Mouse (Mus musculus): ENCODE measurements at regions not wholly inside any gene's neighbourhood (a gene's known extent, or its start where the extent isn't known, plus 50 kb on each side); places are given as distances from the start of the nearest gene placed in this dataset.

DNA sequence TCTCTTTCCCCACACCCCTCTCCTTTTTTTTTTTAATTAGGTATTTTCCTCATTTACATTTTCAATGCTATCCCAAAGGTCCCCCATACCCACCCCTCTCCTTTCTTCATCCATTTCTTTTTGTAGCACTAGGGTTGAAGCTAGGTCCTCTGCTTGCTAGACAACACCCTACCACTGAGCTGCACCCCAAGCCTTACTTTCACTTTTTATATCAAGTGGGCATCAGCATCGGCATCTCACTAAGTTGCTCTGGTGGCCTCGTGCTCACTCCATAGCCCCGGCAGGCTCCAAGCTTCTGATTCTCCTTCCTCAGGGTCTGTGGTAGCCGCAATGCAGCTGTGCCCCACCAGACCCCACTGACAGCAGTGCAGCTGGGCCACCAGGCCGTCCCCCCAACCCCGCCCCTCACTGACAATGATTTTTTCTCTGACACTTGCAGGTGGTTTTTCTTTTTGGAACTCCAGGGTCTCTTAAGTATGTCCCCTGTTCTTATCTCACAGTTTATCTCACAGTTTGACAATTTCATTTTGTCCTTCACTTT, 77.5 kb downstream of the Nufip1 start:
- no peak overlapping the region for H3K27ac ChIP-seq (ENCODE audit: low read length)
- H3K9me3 ChIP-seq (replicated peaks; ENCODE audit: control insufficient read depth, low read length): no peaks in the 10 kb centered on the region
- ATAC-seq (ENCODE audit: low read depth): no peak
- H3K36me3 ChIP-seq (ENCODE audit: control insufficient read depth, insufficient read depth): no peaks in the 10 kb centered on the region
- no peak overlapping the region for H3K4me3 ChIP-seq (ENCODE audit: low read depth, low read length)
- 64% methylated on average over 6 of the region's 6 CpGs for WGBS (ENCODE audit: insufficient replicate concordance)
- H3K27me3 ChIP-seq (ENCODE audit: control insufficient read depth, insufficient read depth, low read depth, low read length): no peaks in the 10 kb centered on the region
- H3K4me2 ChIP-seq (ENCODE audit: low read depth, low read length): no peak overlapping the region
- no peaks in the 10 kb centered on the region for H3K4me1 ChIP-seq (ENCODE audit: control insufficient read depth, low read depth, low read length)
- no peak overlapping the region for H3K9ac ChIP-seq (ENCODE audit: low read depth, low read length)

DNA sequence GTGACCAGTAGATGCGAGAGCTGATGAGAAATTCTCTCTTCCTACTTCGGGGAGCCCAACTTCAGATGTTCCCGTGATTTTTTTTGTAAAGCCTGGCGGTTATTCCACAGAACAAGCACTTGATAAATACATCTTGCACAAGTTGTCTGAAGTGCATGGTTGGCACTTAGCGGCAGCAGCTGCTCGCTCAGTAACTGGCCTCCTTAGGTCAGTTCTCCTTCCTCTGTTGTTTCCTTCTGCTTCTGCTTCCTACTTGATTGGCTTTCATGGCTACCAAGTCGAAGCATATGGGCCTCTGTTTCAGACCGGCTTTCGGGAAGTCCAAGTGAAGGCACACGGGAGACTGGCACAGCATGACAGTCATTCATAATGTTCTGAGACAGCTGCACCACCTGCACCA, 84.6 kb downstream of the Nufip1 start:
- no peaks in the 10 kb centered on the region for H3K27me3 ChIP-seq (ENCODE audit: control insufficient read depth, insufficient read depth, low read depth, low read length)
- no peaks in the 10 kb centered on the region for H3K9me3 ChIP-seq (replicated peaks; ENCODE audit: control insufficient read depth, low read length)
- H3K4me1 ChIP-seq (ENCODE audit: control insufficient read depth, low read depth, low read length): no peaks in the 10 kb centered on the region
- no peak overlapping the region for H3K27ac ChIP-seq (ENCODE audit: low read length)
- no peak overlapping the region for H3K9ac ChIP-seq (ENCODE audit: low read depth, low read length)
- no peak for ATAC-seq (ENCODE audit: low read depth)
- no peak overlapping the region for H3K4me3 ChIP-seq (ENCODE audit: low read depth, low read length)
- no peaks in the 10 kb centered on the region for H3K36me3 ChIP-seq (ENCODE audit: control insufficient read depth, insufficient read depth)
- 40% methylated on average over 10 of the region's 10 CpGs for WGBS (ENCODE audit: insufficient replicate concordance)
- no peak overlapping the region for H3K4me2 ChIP-seq (ENCODE audit: low read depth, low read length)

DNA sequence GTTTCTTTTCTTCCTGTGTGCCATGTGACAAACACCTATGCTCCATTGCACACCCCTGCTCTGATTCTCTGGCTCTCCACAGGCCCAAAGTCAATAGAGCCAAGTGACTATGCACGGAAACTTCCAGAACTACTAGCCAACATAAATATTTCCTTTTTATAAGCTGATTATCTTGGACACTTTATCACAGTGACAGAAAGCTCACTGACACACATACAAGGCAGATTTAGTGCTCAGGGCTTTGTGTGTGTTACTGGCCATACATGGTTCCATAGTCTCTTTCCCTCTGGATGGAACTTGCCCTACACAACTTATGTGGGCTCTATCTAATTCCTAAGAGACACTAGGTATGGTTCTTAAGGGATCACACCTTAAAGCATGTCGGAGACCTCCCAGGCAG, 86.7 kb downstream of the Nufip1 start:
- Histone ChIP-seq H3K4me2 (ENCODE audit: low read depth, low read length) (no peak overlapping the region), H3K36me3 (ENCODE audit: control insufficient read depth, insufficient read depth) (no peaks in the 10 kb centered on the region), H3K9ac (ENCODE audit: low read depth, low read length) (no peak overlapping the region), H3K4me3 (ENCODE audit: low read depth, low read length) (no peak overlapping the region), H3K9me3 (replicated peaks; ENCODE audit: control insufficient read depth, low read length) (no peaks in the 10 kb centered on the region), H3K27ac (ENCODE audit: low read length) (no peak overlapping the region), H3K27me3 (ENCODE audit: control insufficient read depth, insufficient read depth, low read depth, low read length) (no peaks in the 10 kb centered on the region), H3K4me1 (ENCODE audit: control insufficient read depth, low read depth, low read length) (no peaks in the 10 kb centered on the region)
- 60% methylated on average over 2 of the region's 2 CpGs for WGBS (ENCODE audit: insufficient replicate concordance)
- no peak for ATAC-seq (ENCODE audit: low read depth)

DNA sequence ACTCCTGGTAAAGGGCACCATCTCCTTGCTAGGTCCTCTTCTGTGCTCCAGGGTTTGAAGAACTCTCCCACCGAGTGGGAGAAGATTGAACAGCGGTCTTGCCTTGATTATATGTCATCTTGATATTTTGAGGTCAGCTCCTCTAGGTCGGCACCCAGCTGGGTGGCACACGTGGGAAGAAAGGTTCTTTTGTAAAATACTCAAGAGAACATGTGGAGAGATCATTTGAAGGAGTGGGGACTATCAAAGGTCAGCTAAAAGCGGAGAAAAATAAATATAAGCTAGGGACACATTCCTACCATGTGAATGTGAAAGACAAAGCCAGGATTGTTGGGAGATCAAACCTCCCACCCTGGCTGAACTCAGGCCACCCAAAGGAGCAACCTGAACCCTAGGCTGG, 87.7 kb downstream of the Nufip1 start:
- no peaks in the 10 kb centered on the region for H3K4me1 ChIP-seq (ENCODE audit: control insufficient read depth, low read depth, low read length)
- H3K4me2 ChIP-seq (ENCODE audit: low read depth, low read length): no peak overlapping the region
- no peak overlapping the region for H3K4me3 ChIP-seq (ENCODE audit: low read depth, low read length)
- no peak overlapping the region for H3K9ac ChIP-seq (ENCODE audit: low read depth, low read length)
- 60% methylated on average over 5 of the region's 5 CpGs for WGBS (ENCODE audit: insufficient replicate concordance)
- H3K27me3 ChIP-seq (ENCODE audit: control insufficient read depth, insufficient read depth, low read depth, low read length): no peaks in the 10 kb centered on the region
- ATAC-seq (ENCODE audit: low read depth): no peak
- H3K36me3 ChIP-seq (ENCODE audit: control insufficient read depth, insufficient read depth): no peaks in the 10 kb centered on the region
- no peaks in the 10 kb centered on the region for H3K9me3 ChIP-seq (replicated peaks; ENCODE audit: control insufficient read depth, low read length)
- no peak overlapping the region for H3K27ac ChIP-seq (ENCODE audit: low read length)

DNA sequence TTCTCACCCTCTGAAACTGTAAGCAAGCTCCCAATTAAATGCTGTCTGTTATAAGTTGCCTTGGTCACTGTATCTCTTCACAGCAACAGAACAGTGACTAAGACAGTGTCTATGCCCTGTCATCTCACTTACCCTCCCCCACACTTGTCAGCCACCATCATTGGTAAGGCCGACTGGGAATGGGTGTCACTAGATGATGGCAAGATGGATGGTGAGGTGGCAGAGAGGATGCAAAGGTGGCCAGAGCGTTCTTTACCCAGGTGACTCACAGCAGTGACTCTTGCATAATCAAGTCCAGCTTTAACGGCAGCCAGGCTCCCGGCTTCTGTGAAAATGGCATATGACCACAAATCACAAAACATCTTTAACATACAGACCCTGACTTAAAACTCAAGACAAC, 91.9 kb downstream of the Nufip1 start:
- no peak for ATAC-seq (ENCODE audit: low read depth)
- Histone ChIP-seq H3K36me3 (ENCODE audit: control insufficient read depth, insufficient read depth) (no peaks in the 10 kb centered on the region), H3K27ac (ENCODE audit: low read length) (no peak overlapping the region), H3K27me3 (ENCODE audit: control insufficient read depth, insufficient read depth, low read depth, low read length) (no peaks in the 10 kb centered on the region), H3K9me3 (replicated peaks; ENCODE audit: control insufficient read depth, low read length) (no peaks in the 10 kb centered on the region), H3K4me3 (ENCODE audit: low read depth, low read length) (no peak overlapping the region), H3K9ac (ENCODE audit: low read depth, low read length) (no peak overlapping the region), H3K4me2 (ENCODE audit: low read depth, low read length) (no peak overlapping the region), H3K4me1 (ENCODE audit: control insufficient read depth, low read depth, low read length) (no peaks in the 10 kb centered on the region)
- WGBS (ENCODE audit: insufficient replicate concordance): 63% methylated on average over 4 of the region's 4 CpGs

DNA sequence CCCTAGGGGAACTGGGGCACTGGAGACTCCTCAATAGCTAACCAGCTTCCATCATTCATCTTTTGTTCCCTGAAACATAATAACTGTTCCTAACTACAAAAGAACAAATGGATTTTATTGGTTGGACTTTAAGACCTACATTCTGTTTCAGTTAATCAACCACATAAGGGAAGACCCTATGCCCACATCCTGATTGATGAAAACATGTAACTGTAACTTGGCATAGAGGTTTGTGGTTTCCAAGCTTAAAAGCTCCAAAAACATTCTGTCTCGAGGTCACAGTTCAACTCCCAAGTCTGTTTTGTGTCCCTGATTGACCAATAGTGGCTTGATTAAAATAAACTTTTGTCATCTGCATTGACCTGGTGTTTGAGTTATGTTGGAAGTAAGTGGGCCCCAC, 92.4 kb downstream of the Nufip1 start:
- WGBS (ENCODE audit: insufficient replicate concordance): 26% methylated on average over 1 of the region's 1 CpGs
- no peaks in the 10 kb centered on the region for H3K9me3 ChIP-seq (replicated peaks; ENCODE audit: control insufficient read depth, low read length)
- H3K4me2 ChIP-seq (ENCODE audit: low read depth, low read length): no peak overlapping the region
- no peaks in the 10 kb centered on the region for H3K36me3 ChIP-seq (ENCODE audit: control insufficient read depth, insufficient read depth)
- H3K27me3 ChIP-seq (ENCODE audit: control insufficient read depth, insufficient read depth, low read depth, low read length): no peaks in the 10 kb centered on the region
- no peak for ATAC-seq (ENCODE audit: low read depth)
- no peak overlapping the region for H3K27ac ChIP-seq (ENCODE audit: low read length)
- no peak overlapping the region for H3K4me3 ChIP-seq (ENCODE audit: low read depth, low read length)
- H3K9ac ChIP-seq (ENCODE audit: low read depth, low read length): no peak overlapping the region
- no peaks in the 10 kb centered on the region for H3K4me1 ChIP-seq (ENCODE audit: control insufficient read depth, low read depth, low read length)

DNA sequence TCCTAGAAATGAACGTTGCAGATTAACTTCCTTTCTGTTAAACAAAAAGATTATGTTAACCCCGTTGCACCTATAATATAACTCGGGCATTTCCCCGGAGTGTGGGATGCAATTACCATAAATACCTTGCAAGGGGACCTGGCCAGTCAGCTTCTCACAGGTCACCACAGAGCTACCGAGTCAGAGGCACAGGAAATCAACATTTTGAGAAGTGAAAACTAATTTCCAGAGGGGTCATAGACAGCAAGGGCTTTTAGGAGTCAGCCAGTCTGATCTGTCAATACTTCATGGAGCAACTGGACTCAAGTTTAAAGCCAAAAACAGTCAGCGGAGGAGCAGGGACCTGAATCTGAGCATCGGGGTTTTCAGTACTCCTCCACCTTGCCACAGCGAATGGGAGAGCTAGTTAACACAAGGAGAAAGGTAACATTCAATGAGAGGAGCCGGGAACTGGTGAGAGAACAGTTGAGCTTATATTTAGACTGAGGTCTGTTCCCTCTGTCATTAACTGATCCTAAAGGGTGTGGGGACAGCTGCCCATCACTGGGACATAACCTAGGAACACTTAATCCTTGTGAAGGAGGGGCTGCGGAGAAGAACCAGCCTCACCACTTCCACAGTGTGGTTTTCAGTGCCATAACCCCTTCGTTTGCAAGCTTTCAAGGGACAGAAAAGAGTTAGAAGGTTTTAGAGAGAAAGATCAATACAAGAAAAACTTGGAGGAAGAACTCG, 105.9 kb downstream of the Nufip1 start:
- Histone ChIP-seq H3K4me3 (ENCODE audit: low read depth, low read length) (no peak overlapping the region), H3K36me3 (ENCODE audit: control insufficient read depth, insufficient read depth) (no peaks in the 10 kb centered on the region), H3K4me2 (ENCODE audit: low read depth, low read length) (peak overlapping the region; percentile 21), H3K4me1 (ENCODE audit: control insufficient read depth, low read depth, low read length) (no peaks in the 10 kb centered on the region; the same call in 1 of the 2 replicates), H3K27ac (ENCODE audit: low read length) (no peak overlapping the region), H3K27me3 (ENCODE audit: control insufficient read depth, insufficient read depth, low read depth, low read length) (no peaks in the 10 kb centered on the region), H3K9ac (ENCODE audit: low read depth, low read length) (no peak overlapping the region), H3K9me3 (replicated peaks; ENCODE audit: control insufficient read depth, low read length) (no peaks in the 10 kb centered on the region)
- 43% methylated on average over 12 of the region's 12 CpGs for WGBS (ENCODE audit: insufficient replicate concordance)
- no peak for ATAC-seq (ENCODE audit: low read depth)

DNA sequence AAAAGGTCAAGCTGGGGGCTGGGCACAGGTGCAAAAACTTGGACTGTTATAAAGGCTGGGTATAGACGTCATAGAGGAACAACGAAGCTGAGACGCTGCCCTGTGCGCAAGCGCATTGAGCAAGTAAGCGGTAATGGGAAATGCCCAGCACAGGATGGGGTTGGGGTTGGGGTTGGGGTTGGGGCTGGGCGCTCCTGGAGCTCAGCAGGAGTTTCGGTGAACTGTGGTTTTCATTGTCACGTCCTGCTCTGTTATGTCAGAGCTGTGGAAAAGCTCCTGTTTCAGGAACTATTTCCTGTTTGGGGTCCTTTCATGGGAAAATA, 106.4 kb downstream of the Nufip1 start:
- Histone ChIP-seq H3K4me2 (ENCODE audit: low read depth, low read length) (peak overlapping the region; percentile 21; the same call in 1 of the 2 replicates), H3K27me3 (ENCODE audit: control insufficient read depth, insufficient read depth, low read depth, low read length) (no peaks in the 10 kb centered on the region), H3K4me1 (ENCODE audit: control insufficient read depth, low read depth, low read length) (no peaks in the 10 kb centered on the region; the same call in 1 of the 2 replicates), H3K4me3 (ENCODE audit: low read depth, low read length) (no peak overlapping the region), H3K27ac (ENCODE audit: low read length) (no peak overlapping the region), H3K9me3 (replicated peaks; ENCODE audit: control insufficient read depth, low read length) (no peaks in the 10 kb centered on the region), H3K36me3 (ENCODE audit: control insufficient read depth, insufficient read depth) (no peaks in the 10 kb centered on the region), H3K9ac (ENCODE audit: low read depth, low read length) (no peak overlapping the region)
- 17% methylated on average over 9 of the region's 9 CpGs for WGBS (ENCODE audit: insufficient replicate concordance)
- ATAC-seq (ENCODE audit: low read depth): no peak

DNA sequence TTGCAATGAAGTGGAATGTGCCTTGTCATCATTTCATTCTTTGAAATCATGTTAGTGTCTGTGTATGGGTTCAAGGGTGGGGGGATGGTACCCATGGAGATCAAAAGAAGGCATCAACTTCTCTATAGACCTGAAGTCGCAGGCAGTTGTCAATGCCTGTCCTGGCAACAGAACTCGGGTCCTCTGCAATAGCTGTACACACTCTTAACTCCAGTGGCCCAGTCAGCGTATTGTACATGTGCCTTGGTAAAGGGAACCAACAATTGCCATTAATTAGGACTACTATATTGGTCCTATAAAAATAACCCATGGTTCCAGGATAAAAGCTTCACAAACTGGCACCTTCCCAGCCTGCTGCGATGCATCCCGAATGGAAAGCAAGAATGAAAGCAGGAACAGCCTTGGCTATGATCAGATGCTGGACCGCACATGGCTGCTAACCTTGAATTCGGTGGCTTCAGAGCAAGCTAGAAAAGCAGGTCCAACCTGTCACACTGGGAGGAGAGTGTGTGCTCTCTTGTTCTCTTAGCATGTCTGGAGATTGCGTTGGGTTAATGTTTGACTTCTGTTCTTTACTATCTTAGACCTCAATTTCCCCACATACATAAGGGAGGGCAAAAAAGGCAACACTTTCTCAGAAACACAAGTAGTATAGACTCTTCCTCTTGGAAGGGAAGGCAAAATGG, 107.0 kb downstream of the Nufip1 start:
- H3K9me3 ChIP-seq (replicated peaks; ENCODE audit: control insufficient read depth, low read length): no peaks in the 10 kb centered on the region
- H3K27me3 ChIP-seq (ENCODE audit: control insufficient read depth, insufficient read depth, low read depth, low read length): no peaks in the 10 kb centered on the region
- H3K4me3 ChIP-seq (ENCODE audit: low read depth, low read length): no peak overlapping the region
- WGBS (ENCODE audit: insufficient replicate concordance): 74% methylated on average over 8 of the region's 8 CpGs
- no peak overlapping the region for H3K9ac ChIP-seq (ENCODE audit: low read depth, low read length)
- H3K4me1 ChIP-seq (ENCODE audit: control insufficient read depth, low read depth, low read length): no peaks in the 10 kb centered on the region; the same call in 1 of the 2 replicates
- ATAC-seq (ENCODE audit: low read depth): no peak
- H3K4me2 ChIP-seq (ENCODE audit: low read depth, low read length): no peak overlapping the region
- H3K27ac ChIP-seq (ENCODE audit: low read length): no peak overlapping the region
- H3K36me3 ChIP-seq (ENCODE audit: control insufficient read depth, insufficient read depth): no peaks in the 10 kb centered on the region
